Mouse (Mus musculus) hindbrain, postnatal 0 days (tissue): ENCODE measurements around the gene Olfr1391. TPM values are rescaled to one million over a fixed set of nuclear protein-coding genes. Genes with fewer than 3 reads are reported as not detected.
"Not testable (repeated sequence)": the region's sequence is repeated elsewhere in the genome, so short reads cannot be mapped to it uniquely, and the experiment has no call there.

Experiments
- ATAC-seq: fragments of 200-750 bp; cut with Nextera tagmentation; 2 replicates; pipeline ENCODE4 v1.8.0; 2017; ENCODE audit warnings: mild to moderate bottlenecking, moderate TSS enrichment, moderate library complexity
- DNase-seq: peaks from one replicate; pipeline ENCODE4 v3.0.0-alpha.2; 2015; ENCODE audit warnings: low spot score
- H3K27ac ChIP-seq: fragments of 300-500 bp; sonication (generic); 2 replicates; pipeline ENCODE4 v1.5.1; 2014; ENCODE audit warnings: mild to moderate bottlenecking
- H3K27me3 ChIP-seq: fragments of 300-500 bp; sonication (generic); 2 replicates; pipeline ENCODE4 v1.6.1; 2014; ENCODE audit warnings: low read length, mixed read lengths; ENCODE audit not compliant: insufficient read depth
- H3K36me3 ChIP-seq: fragments of 300-500 bp; sonication (generic); 2 replicates; pipeline ENCODE4 v1.6.1; 2014; ENCODE audit warnings: low read length, mixed read lengths; ENCODE audit not compliant: insufficient read depth
- H3K4me1 ChIP-seq: fragments of 300-500 bp; sonication (generic); 2 replicates; pipeline ENCODE4 v1.6.1; 2014; ENCODE audit warnings: antibody characterized with exemption, low read length, mixed read lengths; ENCODE audit not compliant: insufficient read depth
- H3K4me2 ChIP-seq: fragments of 300-500 bp; sonication (generic); 2 replicates; pipeline ENCODE4 v1.6.1; 2014; ENCODE audit warnings: low read depth, mild to moderate bottlenecking, low read length, moderate library complexity, mixed read lengths
- H3K4me3 ChIP-seq: fragments of 300-500 bp; sonication (generic); 2 replicates; pipeline ENCODE4 v1.5.1; 2014; ENCODE audit warnings: low read length
- H3K9ac ChIP-seq: fragments of 300-500 bp; sonication (generic); replicated peaks from 2 replicates; pipeline ENCODE4 v1.6.1; 2014; ENCODE audit warnings: mild to moderate bottlenecking, low read length, moderate library complexity, mixed read lengths
- H3K9me3 ChIP-seq: fragments of 300-500 bp; sonication (generic); 2 replicates; pipeline ENCODE4 v1.6.1; 2016; ENCODE audit warnings: low read length, mixed read lengths
- CTCF ChIP-seq: IDR thresholded peaks from 2 replicates; pipeline ENCODE4 v1.5.1; 2016; ENCODE audit warnings: antibody characterized with exemption, control low read depth, low read depth
- WGBS: fragments of 180-500 bp; shearing (Covaris S2); extraction: QIAGEN DNeasy Blood & Tissue Kit; methylation state at CpG from one replicate; pipeline ENCODE4 v1.1.7; 2014; 5-methylcytosine and 5-hydroxymethylcytosine counted together
- polyA plus RNA-seq: library from polyadenylated mRNA; unstranded; fragments of >200 nt; fragmentation: Nextera tagmentation; extraction: Ambion mirVana; gene quantifications from 2 replicates; pipeline ENCODE4 v1.2.1, GENCODE M21; 2015
- total RNA-seq: library from RNA; depleted of rRNA; stranded (reverse); fragments of >200 nt; gene quantifications from 2 replicates; pipeline ENCODE4 v1.2.3, GENCODE M21; 2014; rRNA removed

Gene Olfr1391
- total RNA-seq (not detected in 2 replicates), polyA plus RNA-seq (not detected in 2 replicates)

DNA sequence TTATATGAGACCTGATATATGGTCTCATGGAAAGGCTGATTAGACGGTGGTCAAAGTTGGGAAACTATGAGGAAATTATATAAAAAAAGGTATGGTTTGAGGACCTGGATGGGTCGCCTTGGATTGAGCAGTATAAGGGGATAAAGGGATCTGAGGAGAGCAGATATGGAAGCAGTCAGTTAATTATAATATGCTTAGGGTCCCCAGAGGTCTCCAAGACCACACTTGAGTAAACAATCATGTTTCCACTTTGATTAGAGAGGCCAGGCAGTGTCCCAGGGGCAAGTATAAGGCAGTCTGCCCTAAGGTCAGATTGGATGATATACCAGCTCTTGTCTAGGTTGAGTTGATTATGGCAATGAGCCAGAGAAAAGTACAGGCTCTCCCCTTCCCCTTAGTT lies at the start of gene Olfr1391:
Gene Olfr1391 (plus strand): TSS at position 301 of the 400 bp plus-strand sequence.
- H3K9ac ChIP-seq, result no peak within 1 kb of the TSS
- no peak for TF ChIP-seq CTCF
- no peak for ATAC-seq
- H3K4me2 ChIP-seq, result no peak within 1 kb of the TSS
- 76% methylated on average over 2 of the region's 2 CpGs for WGBS
- H3K4me3 ChIP-seq, result no peak within 1 kb of the TSS
- no peak for DNase-seq
- H3K27ac ChIP-seq, result no peak within 1 kb of the TSS
- no peaks in the 10 kb centered on the region for H3K27me3 ChIP-seq
- no peaks in the 10 kb centered on the region for H3K4me1 ChIP-seq
- H3K36me3 ChIP-seq, result no peaks in the 10 kb centered on the region
- no peaks in the 10 kb centered on the region for H3K9me3 ChIP-seq

- DNase-seq (peak; percentile 39), ATAC-seq (no peak)
- TF ChIP-seq CTCF, result no peak
- 0 out of 2 replicates have a peak overlapping the region, but pooled peaks have one; percentile 1 for H3K9ac ChIP-seq
- no peak overlapping the region for H3K4me2 ChIP-seq
- H3K27me3 ChIP-seq, result no peaks in the 10 kb centered on the region
- H3K4me3 ChIP-seq, result no peak overlapping the region
- no peak overlapping the region for H3K27ac ChIP-seq
- H3K9me3 ChIP-seq, result no peaks in the 10 kb centered on the region
- H3K36me3 ChIP-seq, result no peaks in the 10 kb centered on the region
- whole genome bisulfite sequencing, result 37% methylated on average over 11 of the region's 11 CpGs
- H3K4me1 ChIP-seq, result no peaks in the 10 kb centered on the region
These were observed 48.6 kb upstream of the Olfr1391 start for GRCm38 (mm10) chr11:49273834-49274519.

- H3K9me3 ChIP-seq, result no peaks in the 10 kb centered on the region
- H3K36me3 ChIP-seq, result no peaks in the 10 kb centered on the region
- H3K4me3 ChIP-seq, result no peak within 1 kb of the TSS
- H3K4me1 ChIP-seq, result no peaks in the 10 kb centered on the region
- no peak for ATAC-seq
- no peak for DNase-seq
- 85% methylated on average over 3 of the region's 3 CpGs for WGBS
- H3K27me3 ChIP-seq, result no peaks in the 10 kb centered on the region
- no peak within 1 kb of the TSS for H3K27ac ChIP-seq
- H3K4me2 ChIP-seq, result no peak within 1 kb of the TSS
- H3K9ac ChIP-seq, result no peak within 1 kb of the TSS
- TF ChIP-seq CTCF, result no peak
These were observed 44.3 kb upstream of the Olfr1391 start, which contains the start of gene Olfr1393 for GRCm38 (mm10) chr11:49278222-49278621. Gene Olfr1393 (plus strand): TSS chr11:49278304.

DNA sequence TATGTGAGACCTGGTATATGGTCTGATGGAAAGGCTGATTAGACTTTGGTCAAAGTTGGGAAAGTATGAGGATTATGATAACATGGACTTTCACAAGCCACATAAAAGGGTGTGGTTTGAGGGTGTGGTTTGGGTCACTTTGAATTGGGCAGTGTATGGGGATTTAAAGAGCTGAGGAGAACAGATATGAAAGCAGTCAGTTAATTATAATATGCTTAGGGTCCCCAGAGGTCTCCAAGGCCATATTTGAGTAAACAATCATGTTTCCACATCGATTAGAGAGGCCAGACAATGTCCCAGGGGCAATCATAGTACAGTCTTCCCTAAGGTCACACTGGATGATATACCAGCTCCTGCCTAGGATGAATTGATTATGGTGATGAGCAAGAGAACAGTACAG lies 37.6 kb upstream of the Olfr1391 start, which contains the start of gene Olfr1392:
Gene Olfr1392 (plus strand): TSS at position 301 of the 400 bp plus-strand sequence.
- not testable (repeated sequence) for H3K4me1 ChIP-seq, H3K27me3 ChIP-seq, ATAC-seq, H3K27ac ChIP-seq, H3K4me3 ChIP-seq, DNase-seq, H3K4me2 ChIP-seq, H3K9me3 ChIP-seq, H3K36me3 ChIP-seq, H3K9ac ChIP-seq
- 48% methylated on average over 1 of the region's 1 CpGs for WGBS

- Histone ChIP-seq H3K27ac (no peak overlapping the region), H3K9me3 (0 out of 2 replicates have a peak, but pooled peaks cover 3% of the 10 kb centered on the region), H3K4me2 (no peak overlapping the region), H3K4me1 (no peaks in the 10 kb centered on the region), H3K36me3 (no peaks in the 10 kb centered on the region), H3K27me3 (no peaks in the 10 kb centered on the region), H3K9ac (no peak overlapping the region), H3K4me3 (no peak overlapping the region)
- 83% methylated on average over 2 of the region's 2 CpGs for WGBS
- ATAC-seq (no peak), DNase-seq (no peak)
- TF ChIP-seq CTCF, result no peak
These were observed 35.3 kb upstream of the Olfr1391 start for GRCm38 (mm10) chr11:49287251-49287650.

GRCm38 (mm10) chr11:49292777-49293176 lies 29.8 kb upstream of the Olfr1391 start:
- H3K4me3 ChIP-seq, result no peak overlapping the region
- 43% methylated on average over 3 of the region's 3 CpGs for WGBS
- H3K27me3 ChIP-seq, result no peaks in the 10 kb centered on the region
- no peak overlapping the region for H3K4me2 ChIP-seq
- no peak overlapping the region for H3K27ac ChIP-seq
- no peaks in the 10 kb centered on the region for H3K36me3 ChIP-seq
- ATAC-seq (no peak), DNase-seq (no peak)
- no peak overlapping the region for H3K9ac ChIP-seq
- H3K9me3 ChIP-seq, result no peaks in the 10 kb centered on the region
- no peak for TF ChIP-seq CTCF
- no peaks in the 10 kb centered on the region for H3K4me1 ChIP-seq

GRCm38 (mm10) chr11:49304441-49304840 lies 18.1 kb upstream of the Olfr1391 start, which contains the start of gene Olfr10:
Gene Olfr10 (plus strand): TSS chr11:49304741.
- no peak for TF ChIP-seq CTCF
- Histone ChIP-seq H3K9me3 (no peaks in the 10 kb centered on the region), H3K27me3 (no peaks in the 10 kb centered on the region), H3K36me3 (no peaks in the 10 kb centered on the region), H3K4me1 (no peaks in the 10 kb centered on the region), H3K27ac (no peak within 1 kb of the TSS), H3K9ac (no peak within 1 kb of the TSS), H3K4me2 (no peak within 1 kb of the TSS), H3K4me3 (no peak within 1 kb of the TSS)
- ATAC-seq, result no peak
- no peak for DNase-seq

- not testable (repeated sequence) for H3K27me3 ChIP-seq, H3K36me3 ChIP-seq, H3K27ac ChIP-seq, DNase-seq, ATAC-seq, H3K4me2 ChIP-seq, H3K4me1 ChIP-seq, H3K4me3 ChIP-seq, H3K9ac ChIP-seq, H3K9me3 ChIP-seq
- WGBS, result 89% methylated on average over 5 of the region's 5 CpGs
These were observed 14.0 kb upstream of the Olfr1391 start for GRCm38 (mm10) chr11:49308547-49308946.
